Mouse (Mus musculus): ENCODE data around the gene Mrpl14.

Mrpl14 gene

DNA sequence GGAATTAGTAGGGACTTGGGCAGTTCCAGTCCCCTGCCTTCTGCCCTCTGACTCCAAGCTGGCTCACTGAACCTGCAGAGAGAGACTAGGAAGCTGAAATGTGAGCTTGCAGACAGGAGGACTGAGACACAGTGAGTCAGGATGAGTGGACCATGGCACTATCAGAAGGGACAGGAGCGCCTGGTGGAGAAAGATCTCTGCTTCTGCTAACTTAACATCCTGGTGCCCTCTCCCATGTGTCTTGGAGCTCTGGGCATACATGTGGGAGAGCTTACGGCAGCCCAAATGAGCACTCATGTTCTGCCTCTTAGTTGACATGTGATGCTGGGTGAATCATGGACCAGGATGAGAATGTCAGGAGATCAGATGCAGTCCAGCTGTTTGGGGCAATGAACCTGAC lies 59.5 kb downstream of the Mrpl14 start:
- in situ Hi-C loops (cut with MboI, MseI): loop anchor here in 1 of 2 experiments (5.0 kb wide), 1 partner anchor 52 kb away; no protein-coding TSS in a partner anchor

GRCm38 (mm10) chr17:45746755-45747154 lies 60.6 kb downstream of the Mrpl14 start:
- in situ Hi-C loops (cut with MboI, MseI): loop anchor here in 1 of 2 experiments (5.0 kb wide), 1 partner anchor 51 kb away; no protein-coding TSS in a partner anchor

DNA sequence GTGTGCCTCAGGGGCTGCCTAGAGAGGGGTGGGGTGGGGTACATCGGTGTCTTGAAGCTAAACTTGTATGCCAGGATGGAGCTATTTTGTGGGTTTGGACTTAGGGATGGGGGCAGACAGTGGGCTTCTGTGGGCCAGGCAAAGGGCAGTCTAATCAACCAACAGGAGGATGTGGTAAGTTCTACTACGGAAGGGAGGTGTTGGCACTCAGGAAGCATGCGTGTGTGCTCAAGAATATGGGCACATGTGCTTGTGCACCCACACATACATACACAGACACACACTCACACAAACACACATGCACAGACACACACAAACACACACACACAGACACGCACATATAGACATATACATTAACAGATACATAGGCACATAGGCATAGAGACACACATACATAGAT lies 61.2 kb downstream of the Mrpl14 start:
- in situ Hi-C loops (cut with MboI, MseI): loop anchor here in 1 of 2 experiments (5.0 kb wide), 1 partner anchor 50 kb away; no protein-coding TSS in a partner anchor
